Mouse (Mus musculus) frontal cortex, postnatal 14 days (tissue): ENCODE measurements around the gene Dlgap4.

ENCODE experiments used
- DNase-seq, 2 experiments: peaks; one replicate each; pipeline ENCODE4 v3.0.0; 2022; ENCODE audit warnings: low spot score in 2 of 2

Gene Dlgap4

DNA sequence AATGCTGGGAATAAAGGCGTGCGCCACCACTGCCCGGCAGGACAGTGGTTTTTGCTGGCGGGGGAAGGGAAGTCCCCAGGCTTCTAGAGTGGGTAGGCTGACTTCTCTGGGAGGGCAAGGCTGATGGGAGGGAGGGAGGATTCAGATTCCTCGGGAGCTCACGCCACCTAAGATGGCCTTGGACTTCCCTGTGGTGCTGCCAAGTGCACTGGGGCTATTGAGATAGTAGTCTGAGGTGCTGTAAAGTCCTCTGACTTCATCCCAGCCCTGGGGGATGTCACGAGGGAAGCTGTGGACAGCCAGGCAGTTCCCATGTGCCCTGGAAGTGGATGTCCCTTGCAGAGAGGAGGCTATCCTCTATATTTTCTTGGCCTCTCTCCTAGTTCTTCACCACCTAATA lies 124.5 kb downstream of the Dlgap4 start:
- DNase-seq: no peak

DNA sequence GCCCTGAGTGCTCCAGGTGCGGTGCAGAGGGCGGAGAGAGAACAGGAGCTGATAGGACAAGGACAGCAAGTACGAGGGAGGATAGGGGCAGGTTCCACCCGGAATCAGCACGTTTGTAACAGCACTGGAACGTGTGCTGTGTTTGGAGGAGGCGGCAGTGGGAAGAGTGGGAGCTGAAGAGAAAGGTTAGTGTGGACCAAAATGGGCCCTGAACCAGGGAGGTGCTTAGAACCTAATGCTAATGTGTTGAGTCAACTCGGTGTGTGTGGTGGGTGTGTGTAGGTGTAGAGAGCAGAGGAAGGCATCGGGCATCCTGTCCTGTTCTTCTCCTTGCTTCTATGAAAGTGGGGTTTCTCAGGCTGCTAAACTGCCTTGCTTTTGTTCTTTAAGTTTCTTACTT lies 127.8 kb downstream of the Dlgap4 start:
- DNase-seq: no peak

DNA sequence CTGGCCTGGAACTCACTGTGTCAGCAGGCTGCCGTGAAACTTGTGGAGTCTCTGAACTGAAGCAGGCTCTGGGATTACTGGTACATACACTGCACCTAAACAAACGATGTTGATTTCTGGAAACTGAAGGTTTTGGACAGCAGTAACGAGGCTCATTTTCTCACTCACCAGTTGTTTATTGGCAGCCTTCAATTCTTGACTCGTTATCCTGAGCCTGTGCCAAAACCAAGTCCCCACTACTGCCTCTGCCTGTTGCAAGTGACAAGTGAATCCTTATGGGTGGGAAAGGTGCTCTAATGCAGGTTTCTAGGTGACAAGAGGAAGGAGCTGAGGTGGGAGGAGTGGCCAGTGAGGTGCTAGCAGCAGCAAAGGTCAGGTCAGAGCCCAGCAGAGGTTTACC lies 128.5 kb downstream of the Dlgap4 start:
- DNase-seq: no peak

DNA sequence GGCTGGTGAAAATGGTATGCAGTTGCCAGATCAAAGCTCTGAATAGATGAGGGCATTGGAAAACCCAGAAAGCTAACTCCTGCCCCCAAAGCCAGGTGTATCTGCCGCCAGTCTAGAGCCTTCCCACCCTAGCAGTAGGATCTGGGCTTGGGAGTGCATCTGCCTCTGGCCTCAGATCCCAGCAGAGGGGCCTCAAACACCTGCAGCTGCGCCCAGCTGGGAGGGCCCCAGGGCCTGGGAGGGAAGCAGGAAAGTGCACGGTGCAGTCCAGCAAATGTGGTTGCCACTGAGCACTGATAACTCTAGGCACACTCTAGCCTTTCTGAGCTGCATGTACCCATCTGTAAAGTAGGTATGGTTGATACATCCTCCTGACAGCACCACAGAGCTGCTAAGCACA lies 129.7 kb downstream of the Dlgap4 start:
- DNase-seq: no peak

DNA sequence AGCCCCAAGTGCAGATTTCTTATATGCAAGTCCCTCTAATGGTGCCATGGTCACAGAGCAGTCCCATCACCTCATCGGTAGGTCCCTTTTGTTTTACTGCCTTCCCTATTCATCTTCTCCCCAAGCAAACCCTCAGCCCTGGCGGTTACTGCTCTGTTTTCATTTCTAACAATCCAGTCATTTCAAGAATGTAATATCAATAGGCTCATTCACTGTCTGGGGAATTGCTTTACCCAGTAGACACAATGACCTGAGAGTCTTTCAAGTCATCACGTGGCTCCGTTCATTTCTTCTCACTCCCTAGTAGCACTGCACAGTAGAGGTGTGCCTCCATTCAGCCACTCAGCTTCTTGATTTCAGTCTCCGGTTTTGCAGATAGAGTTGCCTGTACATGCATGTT lies 130.9 kb downstream of the Dlgap4 start:
- no peak for DNase-seq

DNA sequence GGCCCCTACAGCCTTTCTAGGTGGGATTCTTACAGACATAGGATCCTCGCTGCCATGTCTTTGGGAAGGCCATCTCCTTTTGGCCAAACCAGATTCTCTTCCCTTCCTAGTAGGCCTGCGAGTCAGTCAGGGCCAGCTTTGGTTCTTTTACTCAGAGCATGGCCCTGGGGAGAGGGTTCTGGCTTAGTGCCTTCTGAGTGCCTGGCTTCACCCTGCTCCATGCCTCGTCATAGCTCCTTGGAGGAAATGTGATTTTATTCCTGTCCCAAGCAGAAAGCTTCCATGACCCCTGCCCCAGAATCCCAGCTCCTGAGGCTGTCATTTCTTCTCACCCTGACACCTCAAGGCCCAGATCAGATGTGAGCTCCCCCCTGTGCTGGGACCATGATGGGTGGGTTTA lies 133.8 kb downstream of the Dlgap4 start:
- no peak for DNase-seq

DNA sequence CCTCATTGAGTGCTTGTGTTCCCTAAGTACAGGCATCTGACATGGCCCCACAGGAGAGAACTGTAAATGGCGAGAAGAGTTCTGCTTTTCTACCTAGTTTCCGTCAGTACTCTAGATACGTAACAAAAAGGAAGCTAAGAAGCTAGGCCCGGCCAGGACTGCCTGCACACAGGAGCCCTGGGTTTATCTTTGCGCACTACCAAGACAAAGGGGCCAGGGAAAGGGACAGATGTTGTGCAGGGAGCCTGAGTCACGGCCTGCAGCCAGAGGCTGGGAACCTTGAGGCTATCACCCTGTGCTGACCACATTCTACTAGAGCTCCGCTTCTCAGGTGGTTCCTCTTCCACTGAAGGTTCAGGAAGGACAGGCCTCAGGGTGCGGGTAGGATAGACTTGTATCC lies 136.2 kb downstream of the Dlgap4 start:
- DNase-seq: no peak

DNA sequence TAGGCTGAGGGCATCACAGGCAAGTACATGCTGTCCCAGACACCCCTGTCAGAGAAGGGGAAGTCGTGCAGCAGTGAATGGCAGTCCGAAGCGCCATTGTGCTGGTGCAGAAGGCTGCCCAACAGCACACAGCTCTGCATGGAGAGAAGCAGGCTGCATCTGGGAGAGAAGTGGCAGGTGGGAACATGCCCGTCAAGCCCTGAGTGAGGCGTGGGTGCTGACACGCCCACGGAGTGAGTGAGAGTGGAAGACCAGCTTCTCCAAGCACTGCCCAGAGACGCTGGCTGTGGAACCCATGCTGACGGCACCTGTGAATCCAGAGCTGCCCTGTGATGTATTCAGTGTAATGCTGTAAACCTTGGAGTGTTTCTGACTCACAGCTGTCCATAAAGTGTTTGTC lies 143.4 kb downstream of the Dlgap4 start:
- no peak for DNase-seq

DNA sequence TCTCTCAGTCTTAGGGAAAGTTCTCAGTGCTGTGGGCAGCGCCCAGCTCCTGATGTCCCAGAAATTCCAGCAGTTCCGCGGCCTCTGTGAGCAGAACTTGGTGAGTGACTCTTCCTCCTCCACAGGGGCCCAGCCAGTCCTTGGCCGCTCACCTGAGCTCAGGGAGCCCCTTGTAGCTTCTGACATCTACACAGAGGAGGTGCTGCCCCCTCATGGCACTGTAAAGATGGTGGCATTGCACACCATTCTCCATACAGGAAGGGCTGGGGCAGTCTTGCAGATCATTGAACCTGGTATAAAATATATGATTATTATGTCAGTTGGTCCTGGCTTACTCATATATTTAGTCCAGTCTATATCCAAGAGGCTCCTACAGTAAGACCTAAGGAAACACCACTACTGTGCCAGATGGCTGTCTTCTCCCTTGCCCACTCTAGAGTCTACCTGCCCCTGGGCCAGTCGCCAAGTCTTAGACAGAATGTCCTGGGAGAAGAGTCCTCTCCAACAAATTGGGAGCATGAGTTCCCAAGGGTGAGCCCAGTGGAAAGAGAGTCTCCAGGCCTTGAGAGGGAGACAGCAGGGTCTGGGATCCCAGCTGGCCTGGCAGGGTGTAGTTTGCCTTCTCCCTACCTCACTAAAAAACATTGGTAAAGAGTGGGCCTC lies 147.5 kb downstream of the Dlgap4 start:
- DNase-seq: no peak

DNA sequence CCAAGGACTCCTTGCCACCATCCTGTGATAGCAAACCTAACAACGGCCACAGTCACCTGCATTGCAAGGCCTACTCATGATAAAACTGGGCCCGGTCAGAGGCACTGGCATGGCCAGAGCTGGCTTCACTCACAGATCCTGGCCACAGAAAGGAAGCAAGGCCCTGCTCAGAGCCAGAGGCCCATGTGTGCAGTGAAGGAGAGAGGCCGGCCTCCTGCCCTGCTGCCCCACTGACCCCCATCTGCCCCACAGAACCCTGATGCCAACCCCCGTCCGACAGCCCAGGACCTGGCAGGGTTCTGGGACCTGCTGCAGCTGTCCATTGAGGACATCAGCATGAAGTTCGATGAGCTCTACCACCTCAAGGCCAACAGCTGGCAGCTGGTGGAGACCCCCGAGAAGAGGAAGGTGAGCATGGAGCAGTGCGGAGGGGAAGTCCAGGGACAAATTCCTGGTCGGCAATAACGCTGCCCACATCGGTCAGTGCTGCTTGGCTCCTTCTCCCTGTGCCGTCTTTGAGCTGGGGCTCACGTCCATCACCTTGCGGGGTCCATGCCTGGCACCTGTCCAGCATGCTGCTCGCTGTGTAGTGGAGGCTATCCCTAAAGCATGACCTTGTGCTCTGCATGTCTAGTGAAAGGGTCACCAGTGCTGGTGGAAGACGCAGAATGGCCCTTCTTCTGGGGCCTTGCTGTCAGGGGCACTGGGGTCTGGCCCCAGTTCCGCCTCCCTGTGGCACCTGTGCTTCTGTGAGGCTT lies 148.2 kb downstream of the Dlgap4 start:
- no peak for DNase-seq

DNA sequence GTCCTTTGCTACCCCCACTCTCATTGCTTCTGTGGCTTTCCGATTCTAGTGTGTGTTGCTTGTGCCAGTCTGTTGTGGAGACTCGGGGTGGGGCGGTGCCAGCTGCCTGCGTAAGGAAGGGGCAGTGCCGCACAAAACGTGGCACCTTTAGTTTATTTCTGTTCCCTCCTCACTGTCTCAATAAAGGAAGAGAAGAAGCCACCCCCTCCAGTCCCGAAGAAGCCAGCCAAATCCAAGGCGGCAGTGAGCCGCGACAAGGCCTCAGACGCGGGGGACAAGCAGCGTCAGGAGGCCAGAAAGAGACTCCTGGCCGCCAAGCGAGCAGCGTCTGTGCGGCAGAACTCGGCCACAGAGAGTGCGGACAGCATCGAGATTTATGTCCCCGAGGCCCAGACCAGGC lies 149.0 kb downstream of the Dlgap4 start:
- DNase-seq: no peak

DNA sequence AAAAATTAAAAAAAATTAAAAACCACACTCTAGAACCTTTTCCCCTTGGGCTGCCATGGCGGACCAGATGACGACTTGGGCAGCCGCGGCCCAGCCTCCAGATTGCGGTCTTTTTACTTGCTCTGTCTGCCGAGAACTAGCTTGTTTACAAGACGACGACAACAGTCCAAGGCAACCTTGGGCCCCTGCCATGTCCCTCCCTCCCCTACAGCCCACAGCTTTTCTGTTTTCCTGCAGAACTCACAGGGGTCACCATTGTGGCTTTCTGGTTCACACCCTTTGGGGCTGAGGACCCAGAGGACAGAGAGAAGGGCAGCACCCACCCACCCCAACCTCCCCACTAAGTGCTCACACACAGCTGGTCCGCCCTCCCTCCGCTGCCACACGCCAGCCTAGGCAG lies 149.6 kb downstream of the Dlgap4 start:
- no peak for DNase-seq

DNA sequence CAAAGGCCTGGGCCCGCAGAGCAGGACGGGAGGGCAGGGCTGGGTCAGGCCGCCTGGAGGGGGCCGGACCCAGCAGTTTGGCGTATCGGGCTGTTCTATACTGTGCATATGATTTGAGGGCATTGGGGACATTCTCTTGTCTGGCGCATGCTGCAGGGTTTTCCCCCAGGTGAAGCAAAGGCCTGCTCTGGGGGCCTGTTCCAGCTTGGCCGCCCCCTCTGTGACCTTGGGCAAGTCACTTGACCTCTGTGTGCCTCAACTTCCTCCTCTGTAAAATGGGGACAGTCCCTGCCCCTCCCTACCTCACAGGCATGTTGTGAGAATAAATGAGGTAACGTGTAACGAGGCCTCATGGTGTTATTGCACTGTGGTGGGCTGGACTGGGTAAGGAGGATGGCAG lies 150.5 kb downstream of the Dlgap4 start:
- DNase-seq: no peak

DNA sequence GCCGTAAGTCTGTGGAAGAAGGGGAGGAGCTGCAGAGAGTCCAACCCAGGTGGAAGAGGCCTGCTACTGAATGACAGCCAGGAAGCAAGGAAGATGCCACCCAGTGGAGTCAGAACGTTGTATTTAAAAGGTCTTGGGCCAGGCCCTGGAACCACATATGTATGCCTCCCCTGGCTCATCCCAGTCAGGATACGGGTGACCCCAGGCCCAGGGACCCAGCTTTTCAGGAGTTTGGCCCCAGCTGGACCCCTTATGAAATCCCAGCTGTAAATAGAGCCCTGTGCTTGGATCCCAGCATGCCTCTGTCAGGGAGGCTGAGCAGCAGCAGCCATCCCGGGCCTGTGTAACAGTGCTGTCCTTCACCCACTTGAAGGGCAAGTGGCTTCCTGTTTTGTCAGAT lies 151.2 kb downstream of the Dlgap4 start:
- DNase-seq: no peak

DNA sequence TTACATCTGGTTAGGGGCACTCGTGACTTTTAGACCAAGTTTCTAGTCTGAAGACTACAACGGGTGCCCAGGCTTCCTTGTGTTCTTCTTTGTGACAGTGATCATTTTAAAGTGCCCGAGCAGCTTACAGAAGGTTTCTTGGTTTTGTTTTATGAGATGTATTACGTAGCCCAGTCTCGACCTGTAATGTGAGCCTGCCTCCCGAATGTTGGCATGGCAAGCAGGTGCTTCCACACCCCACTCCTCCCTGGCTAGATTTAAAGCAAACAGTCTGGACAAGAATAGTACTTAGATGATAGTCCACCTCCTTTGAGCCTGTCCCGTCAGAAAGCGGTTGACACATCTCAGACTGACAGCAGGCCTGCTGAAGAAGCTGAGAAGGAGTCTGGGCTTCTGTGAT lies 152.1 kb downstream of the Dlgap4 start:
- no peak for DNase-seq

DNA sequence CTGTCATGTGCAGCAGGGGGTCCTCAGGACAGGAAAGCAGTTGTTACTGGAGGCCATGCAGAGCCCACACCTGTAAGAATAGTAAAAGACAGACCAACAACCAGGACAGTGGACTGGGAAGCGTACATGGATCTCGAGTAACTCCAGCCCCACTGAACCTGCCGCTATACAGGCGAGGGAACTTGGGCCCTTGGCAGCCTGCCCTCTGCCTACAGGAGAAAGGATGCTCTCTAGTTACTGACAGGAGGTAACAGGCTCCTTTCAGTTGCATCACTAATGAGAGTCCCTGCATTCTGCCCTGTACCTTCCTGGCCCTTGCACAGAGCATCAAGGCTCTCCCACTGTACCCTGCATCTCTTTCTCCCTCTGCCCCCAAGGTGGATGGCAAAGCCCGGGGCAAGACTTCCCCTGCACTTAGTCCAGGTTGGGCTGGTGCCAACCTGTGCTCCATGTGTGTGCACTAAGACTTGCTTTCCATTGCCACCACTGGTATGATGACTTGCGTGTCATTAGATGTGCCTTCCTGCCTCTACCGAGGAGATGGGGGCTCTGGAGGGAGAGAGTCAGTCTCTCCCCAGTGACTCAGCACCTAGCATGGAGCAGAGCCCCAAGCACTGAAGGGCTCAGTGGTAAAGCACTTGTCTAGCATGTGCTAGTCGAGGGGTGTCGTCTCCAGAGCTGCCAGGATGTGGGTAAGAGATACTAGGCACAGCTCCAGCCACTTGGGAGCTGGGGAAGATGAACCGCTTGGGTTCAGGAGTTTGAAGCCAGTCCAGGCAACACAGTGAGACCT lies 152.9 kb downstream of the Dlgap4 start:
- DNase-seq: no peak

DNA sequence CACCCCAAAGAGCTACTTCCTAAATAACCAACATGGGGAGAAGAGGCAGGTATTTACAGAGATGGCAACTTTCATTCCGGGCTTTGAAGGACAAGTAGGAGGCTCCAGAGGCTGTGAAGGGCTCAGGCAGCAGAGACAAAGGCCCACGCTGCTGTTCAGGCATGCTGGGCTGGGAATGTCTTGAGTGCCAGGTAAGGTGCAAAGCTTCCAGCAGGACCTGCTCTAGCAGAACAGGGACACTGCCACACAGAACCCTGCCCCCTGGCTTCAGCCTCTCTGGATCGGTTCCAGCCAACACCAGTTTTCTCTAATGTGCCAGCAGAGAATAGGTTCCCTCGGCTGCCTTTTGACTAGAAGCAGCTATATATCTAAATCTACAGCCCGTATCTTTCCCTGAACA lies 153.6 kb downstream of the Dlgap4 start:
- no peak for DNase-seq

DNA sequence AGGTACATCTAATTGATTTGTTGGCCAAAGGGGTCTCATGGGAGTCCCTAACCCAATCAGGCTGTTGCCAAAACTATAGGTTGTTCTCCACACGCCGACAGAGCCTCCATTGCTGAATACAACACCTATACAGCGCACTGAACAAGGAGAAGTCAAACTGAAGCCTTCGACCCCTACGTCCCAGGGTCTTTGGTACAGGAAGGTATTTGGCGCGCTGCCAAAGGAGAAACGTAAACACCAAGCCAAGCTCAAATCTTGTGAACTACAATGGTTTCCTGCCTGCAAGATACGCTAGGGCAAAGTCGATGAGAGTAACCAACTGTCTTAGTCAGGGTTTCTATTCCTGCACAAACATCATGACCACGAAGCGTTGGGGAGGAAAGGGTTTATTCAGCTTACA lies 155.8 kb downstream of the Dlgap4 start:
- DNase-seq: no peak

DNA sequence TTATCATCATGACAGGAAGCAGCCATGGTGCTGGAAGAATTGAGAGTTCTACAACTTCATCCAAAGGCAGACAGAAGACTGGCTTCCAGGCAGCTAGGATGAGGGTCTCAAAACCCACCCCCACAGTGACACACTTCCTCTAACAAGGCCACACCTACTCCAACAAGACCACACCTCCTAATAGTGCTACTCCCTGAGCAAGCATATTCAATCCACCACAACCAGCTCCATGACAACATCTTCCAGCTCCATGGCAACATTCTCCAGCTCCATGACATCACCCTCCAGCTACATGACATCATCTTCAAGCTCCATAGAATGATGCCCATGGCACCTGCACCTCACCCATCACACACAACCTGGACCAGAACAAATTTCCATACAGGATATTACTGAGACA lies 160.0 kb downstream of the Dlgap4 start:
- no peak for DNase-seq

DNA sequence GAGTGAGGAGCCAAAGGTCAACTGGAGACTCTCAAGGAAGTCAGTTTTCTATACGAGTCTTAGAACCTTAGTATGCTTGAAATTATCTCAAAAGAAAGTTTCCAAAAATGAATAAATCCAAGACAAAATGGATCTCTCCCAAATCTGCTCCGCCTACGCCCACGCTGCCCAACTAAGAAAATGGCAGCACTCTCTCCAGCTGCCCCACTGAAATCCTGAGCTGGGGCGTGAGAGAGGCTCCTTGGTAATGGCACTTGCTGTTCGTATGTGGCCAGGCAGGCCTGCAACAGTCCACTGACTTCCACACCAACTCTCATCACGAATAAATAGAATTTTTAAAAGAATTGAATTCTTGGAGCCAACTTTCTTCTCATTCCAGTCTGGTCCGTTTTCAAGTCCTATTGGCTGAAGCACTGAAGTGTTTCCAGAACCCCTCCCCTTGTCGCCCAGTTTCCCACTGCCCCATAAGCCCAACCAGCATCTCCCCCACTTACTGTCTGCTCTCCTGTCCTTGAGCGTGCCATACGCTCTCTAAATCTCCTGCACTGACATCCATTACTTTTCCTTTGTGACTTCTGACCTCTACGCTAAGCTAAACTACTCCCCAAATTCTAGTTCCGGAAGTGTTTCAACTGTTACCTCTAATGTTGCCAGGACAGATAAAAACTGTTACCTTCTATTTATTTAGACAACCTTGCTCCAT lies 160.7 kb downstream of the Dlgap4 start:
- no peak for DNase-seq

DNA sequence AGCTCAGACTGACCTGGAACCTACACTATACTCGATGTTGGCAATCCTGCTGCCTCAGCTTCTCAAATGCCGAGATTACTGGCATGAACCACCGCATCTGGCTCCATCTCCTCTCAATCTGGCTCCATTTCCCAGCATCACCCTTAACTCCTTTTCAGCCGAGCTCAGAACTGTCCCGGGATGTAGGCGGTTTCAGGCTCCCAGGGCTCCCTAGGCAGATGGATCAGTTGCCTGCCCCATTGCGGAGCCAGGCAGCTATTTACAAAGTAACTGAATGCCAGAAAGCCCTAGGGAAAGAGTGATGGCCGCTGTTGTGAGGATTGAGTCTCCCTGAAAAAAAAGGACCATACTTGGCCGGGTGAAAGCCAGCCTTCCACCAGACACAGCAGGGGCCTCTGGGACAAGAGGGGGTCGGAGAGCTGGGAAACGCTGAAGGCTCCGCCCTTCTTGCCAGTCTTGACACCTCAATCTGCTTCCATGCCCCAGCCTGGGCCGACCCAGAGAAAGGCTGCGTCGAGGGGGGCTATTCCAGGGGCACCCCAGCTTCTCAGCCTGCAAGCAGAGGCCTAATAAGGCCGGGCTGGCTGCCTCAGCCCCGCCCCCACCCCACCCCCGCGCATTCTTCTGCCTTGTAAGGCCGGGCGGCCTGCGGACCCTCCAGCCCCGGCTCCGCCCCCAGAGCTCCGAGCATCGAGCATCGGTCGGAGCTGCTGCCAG lies 161.4 kb downstream of the Dlgap4 start, which contains the start of gene Myl9:
Gene Myl9, plus strand, starts transcription at position 683 of the 717 bp plus-strand sequence.
- DNase-seq: no peak
